Mouse (Mus musculus) E14TG2a.4 (cell line): ENCODE data around the gene Sipa1l1.

ENCODE experiments used
- H3K27me3 ChIP-seq: 2 replicates; pipeline ENCODE4 v1.6.1; 2014; ENCODE audit warnings: low read length, control low read depth; ENCODE audit not compliant: insufficient read depth
- H3K36me3 ChIP-seq: 2 replicates; pipeline ENCODE4 v1.6.1; 2014; ENCODE audit warnings: low read length, control low read depth; ENCODE audit not compliant: insufficient read depth
- H3K4me1 ChIP-seq: replicated peaks from 2 replicates; pipeline ENCODE4 v1.6.1; 2014; ENCODE audit warnings: low read depth, low read length, control low read depth
- H3K4me3 ChIP-seq: replicated peaks from 2 replicates; pipeline ENCODE4 v1.5.1; 2014; ENCODE audit warnings: mild to moderate bottlenecking, low read length
- H3K9me3 ChIP-seq: 2 replicates; pipeline ENCODE4 v1.6.1; 2014; ENCODE audit warnings: low read length, control low read depth
- CTCF ChIP-seq: conservative IDR thresholded peaks from 2 replicates; pipeline ENCODE4 v1.5.1; 2014; ENCODE audit warnings: low read length
- NANOG ChIP-seq: IDR thresholded peaks from 2 replicates; pipeline ENCODE4 v1.6.1; 2014; ENCODE audit warnings: borderline replicate concordance, low read length, mixed read lengths
- POU5F1 ChIP-seq: IDR thresholded peaks from 2 replicates; pipeline ENCODE4 v1.6.1; 2014; ENCODE audit warnings: low read length, borderline replicate concordance

The Sipa1l1 gene

GRCm38 (mm10) chr12:82499731-82500130, 330.6 kb downstream of the Sipa1l1 start:
- H3K4me1 ChIP-seq, result no peaks in the 10 kb centered on the region
- H3K9me3 ChIP-seq, result no peaks in the 10 kb centered on the region
- no peak overlapping the region for H3K4me3 ChIP-seq
- TF ChIP-seq CTCF (no peak), NANOG (no peak), POU5F1 (no peak)
- no peaks in the 10 kb centered on the region for H3K27me3 ChIP-seq
- no peaks in the 10 kb centered on the region for H3K36me3 ChIP-seq
